Mouse (Mus musculus) heart, embryonic 16.5 days (tissue): ENCODE data around the gene Col2a1. TPM values are rescaled to one million over a fixed set of nuclear protein-coding genes. Genes with fewer than 3 reads are reported as not detected.
A peak's percentile ranks its signal among the peaks of the same experiment; 100 is the strongest.

Experiments
- ATAC-seq: fragments of 200-750 bp; cut with Nextera tagmentation; replicated peaks from 2 replicates; pipeline ENCODE4 v1.8.0; 2017; ENCODE audit warnings: moderate number of reproducible peaks; ENCODE audit not compliant: insufficient read depth, low FRiP score; ENCODE audit errors: extremely low read depth
- H3K27ac ChIP-seq: fragments of 300-500 bp; sonication (generic); 2 replicates; pipeline ENCODE4 v1.5.1; 2014; ENCODE audit warnings: mild to moderate bottlenecking, low read length, control low read depth, moderate library complexity
- H3K27me3 ChIP-seq: fragments of 300-500 bp; sonication (generic); 2 replicates; pipeline ENCODE4 v1.6.1; 2014; ENCODE audit warnings: low read length, mixed read lengths; ENCODE audit not compliant: control insufficient read depth, insufficient read depth
- H3K36me3 ChIP-seq: fragments of 300-500 bp; sonication (generic); 2 replicates; pipeline ENCODE4 v1.6.1; 2014; ENCODE audit not compliant: control insufficient read depth, insufficient read depth
- H3K4me1 ChIP-seq: fragments of 300-500 bp; sonication (generic); 2 replicates; pipeline ENCODE4 v1.6.1; 2014; ENCODE audit warnings: low read length, mixed read lengths; ENCODE audit not compliant: control insufficient read depth, insufficient read depth
- H3K4me2 ChIP-seq: fragments of 300-500 bp; sonication (generic); 2 replicates; pipeline ENCODE4 v1.6.1; 2014; ENCODE audit warnings: low read depth, mild to moderate bottlenecking, control low read depth, low read length
- H3K4me3 ChIP-seq: fragments of 300-500 bp; sonication (generic); 2 replicates; pipeline ENCODE4 v1.5.1; 2014; ENCODE audit warnings: mild to moderate bottlenecking, control low read depth, low read length
- H3K9ac ChIP-seq: fragments of 300-500 bp; sonication (generic); 2 replicates; pipeline ENCODE4 v1.6.1; 2014; ENCODE audit warnings: low read length, control low read depth
- H3K9me3 ChIP-seq: fragments of 300-500 bp; sonication (generic); replicated peaks from 2 replicates; pipeline ENCODE4 v1.6.1; 2016; ENCODE audit warnings: low read length; ENCODE audit not compliant: control insufficient read depth
- WGBS: fragments of 180-500 bp; shearing (Covaris S2); extraction: QIAGEN DNeasy Blood & Tissue Kit; methylation state at CpG from one replicate; pipeline ENCODE4 v1.1.7; 2014; 5-methylcytosine and 5-hydroxymethylcytosine counted together
- polyA plus RNA-seq: library from polyadenylated mRNA; unstranded; fragments of >200 nt; fragmentation: Nextera tagmentation; extraction: Ambion mirVana; gene quantifications from 2 replicates; pipeline ENCODE4 v1.2.1, GENCODE M21; 2015

Gene Col2a1
- polyA plus RNA-seq, 1 experiment from 2014 or later, result 11.8 TPM

DNA sequence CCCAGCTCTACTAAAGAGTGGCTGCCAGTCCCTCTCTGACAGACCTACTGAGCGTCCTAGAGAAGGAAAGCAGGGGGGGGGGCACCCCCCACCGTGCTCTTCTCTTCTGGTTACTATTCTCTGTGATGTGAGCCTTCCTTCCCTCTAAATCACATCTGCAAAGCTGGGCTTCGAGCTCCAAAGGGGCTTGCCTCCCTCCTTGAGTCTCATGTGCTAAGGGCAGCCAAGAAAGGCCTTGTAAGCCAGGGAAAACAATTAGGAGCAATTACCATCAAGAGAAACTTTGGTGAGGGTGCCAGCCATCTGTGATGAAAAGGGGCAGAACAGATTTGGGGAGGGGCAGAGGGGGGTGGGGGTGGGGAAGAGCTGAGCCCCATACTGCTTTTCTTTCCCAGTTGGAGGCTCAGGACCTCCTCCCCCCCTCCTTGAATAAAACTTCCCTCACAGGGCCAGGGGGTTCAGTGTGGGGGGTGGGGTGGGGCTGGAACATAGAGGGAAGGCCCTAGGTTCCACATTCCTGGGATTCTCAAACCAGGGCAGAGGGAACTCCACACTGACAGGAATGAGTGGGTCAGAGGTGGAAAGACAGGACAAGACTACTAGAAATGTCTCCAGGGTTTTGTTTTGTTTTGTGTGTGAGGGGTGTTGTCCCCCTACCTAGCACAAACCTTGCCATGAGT lies 30.7 kb upstream of the Col2a1 start:
- no peak overlapping the region for H3K9ac ChIP-seq
- no peaks in the 10 kb centered on the region for H3K9me3 ChIP-seq
- peaks cover 11% of the 10 kb centered on the region; the same call in 1 of the 2 replicates for H3K36me3 ChIP-seq
- no peaks in the 10 kb centered on the region for H3K27me3 ChIP-seq
- 36% methylated on average over 3 of the region's 3 CpGs for WGBS
- no peak overlapping the region for H3K27ac ChIP-seq
- ATAC-seq, result no peak
- no peak overlapping the region for H3K4me3 ChIP-seq
- no peaks in the 10 kb centered on the region for H3K4me1 ChIP-seq
- H3K4me2 ChIP-seq, result no peak overlapping the region

DNA sequence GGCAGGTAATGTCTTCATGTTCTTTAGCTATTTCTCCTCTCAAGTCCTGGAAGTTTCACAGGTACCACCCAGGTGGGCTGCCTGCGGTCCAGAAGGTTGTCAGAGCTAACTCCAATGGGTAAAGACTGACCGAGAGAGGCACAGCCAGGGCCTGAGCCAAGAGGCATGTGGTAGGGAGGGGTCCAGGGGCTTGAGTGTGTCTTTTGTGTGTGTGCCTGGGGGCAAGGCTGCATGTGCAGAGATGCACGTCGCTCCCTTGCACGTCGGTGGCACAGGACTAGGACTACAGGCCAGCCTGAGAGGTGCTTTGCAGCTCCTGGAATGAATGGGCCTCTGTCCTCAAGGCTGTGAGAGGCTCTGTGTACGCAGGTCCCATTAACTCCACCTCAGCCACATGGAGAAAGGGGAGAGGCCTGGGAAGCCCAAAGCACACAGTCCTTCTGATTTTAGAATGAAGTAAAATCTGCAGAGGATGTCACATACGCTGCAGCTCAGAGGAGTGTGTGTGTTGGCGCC lies 28.8 kb upstream of the Col2a1 start:
- Histone ChIP-seq H3K9ac (no peak overlapping the region), H3K4me1 (no peaks in the 10 kb centered on the region), H3K4me3 (no peak overlapping the region), H3K36me3 (peaks cover 11% of the 10 kb centered on the region; the same call in 1 of the 2 replicates), H3K27me3 (no peaks in the 10 kb centered on the region), H3K9me3 (no peaks in the 10 kb centered on the region), H3K4me2 (no peak overlapping the region), H3K27ac (no peak overlapping the region)
- no peak for ATAC-seq
- WGBS, result 86% methylated on average over 9 of the region's 9 CpGs

DNA sequence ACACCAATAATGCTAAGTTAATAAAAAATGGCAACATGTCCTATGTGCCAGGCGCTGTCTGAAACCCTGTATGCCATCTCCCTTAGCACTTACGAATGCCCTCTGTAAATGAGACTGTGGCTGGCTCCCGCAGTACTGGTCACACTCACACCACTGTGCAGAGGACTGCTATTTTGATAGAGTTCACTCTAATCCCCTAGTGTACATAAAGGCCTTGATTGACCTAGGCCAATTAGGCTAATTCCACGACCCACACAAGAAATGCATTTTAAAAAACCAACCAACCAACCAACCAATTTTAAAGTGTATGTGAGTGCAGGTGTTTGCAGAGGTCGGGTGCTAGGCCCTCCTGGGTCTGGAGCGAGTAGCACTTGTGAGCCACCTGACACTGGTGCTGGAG lies 25.3 kb upstream of the Col2a1 start:
- Histone ChIP-seq H3K9ac (no peak overlapping the region), H3K4me1 (peaks cover 27% of the 10 kb centered on the region), H3K9me3 (no peaks in the 10 kb centered on the region), H3K4me3 (no peak overlapping the region), H3K4me2 (no peak overlapping the region), H3K27ac (no peak overlapping the region), H3K36me3 (no peaks in the 10 kb centered on the region), H3K27me3 (no peaks in the 10 kb centered on the region)
- ATAC-seq, result no peak
- WGBS, result 81% methylated on average over 6 of the region's 6 CpGs

DNA sequence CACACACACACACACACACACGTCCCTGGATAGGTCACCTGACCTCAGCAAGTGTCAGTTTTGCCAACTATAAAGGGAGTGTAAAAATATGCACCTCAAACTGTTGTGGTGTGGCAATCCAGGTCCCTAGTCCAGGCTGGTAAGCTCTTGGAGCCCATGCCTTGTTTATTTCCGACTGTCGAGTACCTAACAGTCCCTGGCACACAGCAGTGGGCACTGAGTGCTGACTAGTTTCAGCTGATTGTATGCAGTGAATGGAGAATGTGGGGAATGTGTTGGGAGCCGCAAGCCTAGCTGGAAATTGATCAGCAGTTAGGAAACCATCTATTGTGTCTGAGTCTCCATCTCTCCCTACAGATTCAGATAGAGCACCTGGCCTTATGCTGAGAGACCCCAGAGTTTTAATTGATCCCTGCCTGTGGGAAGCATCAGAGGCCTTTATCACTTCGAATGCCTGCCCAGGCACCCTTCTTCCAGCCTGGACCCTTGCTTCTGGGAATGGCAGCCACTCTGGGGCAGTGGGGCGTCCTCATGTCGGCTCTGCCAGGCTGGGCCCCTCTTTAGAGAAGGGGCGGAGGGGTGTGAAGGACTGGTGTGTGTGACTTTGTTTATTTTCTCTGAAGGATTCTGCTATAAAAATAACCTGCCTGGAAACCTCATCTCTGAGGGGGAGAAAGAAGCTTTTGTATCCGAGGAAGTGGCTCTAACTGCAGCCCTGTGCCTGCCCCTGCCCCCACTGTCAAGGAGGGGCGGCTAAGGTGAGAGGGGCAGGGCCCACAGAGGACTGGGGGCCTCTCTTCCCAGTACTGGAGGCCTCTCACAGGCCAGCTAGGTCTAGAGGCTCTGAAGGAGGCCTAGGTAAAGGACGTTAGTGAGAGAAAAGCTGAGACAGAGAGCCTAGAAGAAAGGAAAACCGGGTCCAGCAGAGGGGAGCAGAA lies 22.7 kb upstream of the Col2a1 start:
- Histone ChIP-seq H3K4me1 (peaks cover 27% of the 10 kb centered on the region), H3K4me3 (no peak overlapping the region), H3K27ac (peak overlapping the region; percentile 46), H3K27me3 (no peaks in the 10 kb centered on the region), H3K4me2 (no peak overlapping the region), H3K9ac (peak overlapping the region; percentile 47; the same call in 1 of the 2 replicates), H3K36me3 (no peaks in the 10 kb centered on the region), H3K9me3 (no peaks in the 10 kb centered on the region)
- WGBS, result 24% methylated on average over 12 of the region's 12 CpGs
- ATAC-seq, result peak; percentile 71

DNA sequence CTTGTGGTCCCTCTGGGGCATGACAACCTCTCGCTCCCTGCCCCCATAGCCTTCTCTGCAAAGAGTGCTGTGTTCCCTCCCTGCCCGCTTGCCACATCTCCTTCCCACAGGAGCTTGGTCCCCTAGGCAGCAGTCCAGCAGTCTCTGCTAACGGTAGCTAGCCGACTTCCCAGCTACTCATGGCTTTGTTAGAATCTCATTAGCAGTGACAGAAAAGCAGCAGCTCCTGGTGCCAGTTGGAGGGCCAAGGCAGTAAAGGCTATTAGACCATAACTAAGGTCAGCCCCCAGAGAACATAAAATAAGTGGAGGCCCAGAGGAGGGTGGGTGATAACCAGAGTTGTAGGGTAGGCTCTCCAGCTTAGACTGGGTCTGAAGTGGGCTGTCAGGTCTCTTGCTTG lies 21.1 kb upstream of the Col2a1 start:
- H3K4me2 ChIP-seq, result no peak overlapping the region
- H3K9me3 ChIP-seq, result no peaks in the 10 kb centered on the region
- peaks cover 27% of the 10 kb centered on the region for H3K4me1 ChIP-seq
- H3K36me3 ChIP-seq, result no peaks in the 10 kb centered on the region
- H3K27me3 ChIP-seq, result no peaks in the 10 kb centered on the region
- H3K9ac ChIP-seq, result no peak overlapping the region
- no peak overlapping the region for H3K4me3 ChIP-seq
- WGBS, result 34% methylated on average over 4 of the region's 4 CpGs
- no peak for ATAC-seq
- no peak overlapping the region for H3K27ac ChIP-seq

- no peak for ATAC-seq
- Histone ChIP-seq H3K27me3 (no peaks in the 10 kb centered on the region), H3K27ac (no peak overlapping the region), H3K9me3 (no peaks in the 10 kb centered on the region), H3K4me3 (no peak overlapping the region), H3K4me2 (no peak overlapping the region), H3K4me1 (peaks cover 27% of the 10 kb centered on the region), H3K36me3 (no peaks in the 10 kb centered on the region), H3K9ac (no peak overlapping the region)
- 51% methylated on average over 3 of the region's 3 CpGs for WGBS
These were observed 18.6 kb upstream of the Col2a1 start for GRCm38 (mm10) chr15:98023137-98023536.

DNA sequence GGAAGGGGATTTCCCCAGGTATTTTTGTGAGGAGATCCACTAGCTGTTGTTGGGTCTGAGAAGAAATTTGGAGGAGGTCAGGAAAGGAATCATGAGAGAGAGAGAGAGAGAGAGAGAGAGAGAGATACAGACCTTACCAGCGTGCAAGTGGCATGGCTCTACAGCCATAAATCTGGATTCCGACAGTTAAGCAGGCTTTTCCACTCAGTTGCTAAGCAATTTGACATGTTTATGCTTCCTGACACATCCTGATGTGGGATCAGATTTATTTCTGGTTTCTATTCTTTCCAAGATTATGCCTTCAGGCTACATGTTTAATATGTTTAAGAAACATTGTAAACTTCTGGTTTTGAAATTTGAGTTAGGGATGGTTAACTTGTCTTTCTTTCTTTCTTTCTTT lies 17.4 kb upstream of the Col2a1 start:
- no peaks in the 10 kb centered on the region for H3K9me3 ChIP-seq
- H3K4me2 ChIP-seq, result no peak overlapping the region
- no peak overlapping the region for H3K4me3 ChIP-seq
- no peak overlapping the region for H3K9ac ChIP-seq
- H3K4me1 ChIP-seq, result peaks cover 15% of the 10 kb centered on the region
- H3K27me3 ChIP-seq, result no peaks in the 10 kb centered on the region
- WGBS, result 64% methylated on average over 2 of the region's 2 CpGs
- no peak overlapping the region for H3K27ac ChIP-seq
- no peaks in the 10 kb centered on the region for H3K36me3 ChIP-seq
- no peak for ATAC-seq

- no peaks in the 10 kb centered on the region for H3K9me3 ChIP-seq
- H3K36me3 ChIP-seq, result no peaks in the 10 kb centered on the region
- no peak overlapping the region for H3K4me2 ChIP-seq
- no peaks in the 10 kb centered on the region for H3K4me1 ChIP-seq
- H3K27me3 ChIP-seq, result no peaks in the 10 kb centered on the region
- ATAC-seq, result no peak
- H3K4me3 ChIP-seq, result no peak overlapping the region
- no peak overlapping the region for H3K27ac ChIP-seq
- H3K9ac ChIP-seq, result no peak overlapping the region
- WGBS, result 51% methylated on average over 3 of the region's 3 CpGs
These were observed 14.6 kb upstream of the Col2a1 start for GRCm38 (mm10) chr15:98019047-98019446.

- 71% methylated on average over 4 of the region's 4 CpGs for WGBS
- H3K9ac ChIP-seq, result no peak overlapping the region
These were observed 13.4 kb upstream of the Col2a1 start for GRCm38 (mm10) chr15:98017925-98018324.

More at GRCm38 (mm10) chr15:98017925-98018324, 13.4 kb upstream of the Col2a1 start:
- ATAC-seq, result no peak
- no peaks in the 10 kb centered on the region for H3K27me3 ChIP-seq
- no peaks in the 10 kb centered on the region for H3K4me1 ChIP-seq
- H3K9me3 ChIP-seq, result no peaks in the 10 kb centered on the region
- no peak overlapping the region for H3K27ac ChIP-seq
- no peak overlapping the region for H3K4me2 ChIP-seq
- no peak overlapping the region for H3K4me3 ChIP-seq
- no peaks in the 10 kb centered on the region for H3K36me3 ChIP-seq
